18 mouse cellular contexts compared by ENCODE assay signal in the genomic region with DNA sequence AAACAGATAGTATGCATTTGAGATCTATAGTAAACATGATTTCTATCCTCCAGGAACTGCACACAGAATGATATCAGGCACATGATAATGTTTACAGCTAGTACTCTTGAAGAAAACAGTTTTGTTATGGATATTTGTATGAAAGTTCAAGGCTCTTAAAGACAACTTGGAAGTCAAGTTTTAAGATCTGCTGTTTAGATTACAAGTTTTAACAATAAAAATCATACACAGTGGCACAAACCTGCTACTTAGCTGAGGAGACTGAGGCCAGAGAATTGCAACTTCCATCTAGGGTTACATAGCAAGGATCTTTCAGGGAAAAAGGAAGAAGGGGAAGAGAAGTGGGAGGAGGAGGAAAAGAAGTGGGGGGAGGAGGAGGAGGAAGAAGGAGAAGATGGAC. TPM values are rescaled to one million over a fixed set of nuclear protein-coding genes. Genes with fewer than 3 reads are reported as not detected.
DNase-seq lines count a peak whose midpoint lies in the region; ATAC-seq lines count a peak whose summit lies in the region.
"Had no signal": no experiment of that assay in that cellular context is flagged by ENCODE, and none has a peak within 500 bp of the region (broad histone marks: within the 10 kb centered on the region; RNA-seq: fewer than 3 reads in every experiment).

No protein-coding gene starts in this region.

- H3K4me3 ChIP-seq in heart, embryonic 10.5 days: no peak overlapping the region
- H3K4me3 ChIP-seq in midbrain, embryonic 10.5 days: no peak overlapping the region
- H3K4me3 ChIP-seq in midbrain, embryonic 13.5 days (replicated peaks): no peak overlapping the region
- no peak overlapping the region for H3K4me3 ChIP-seq in liver, embryonic 12.5 days
- H3K4me3 ChIP-seq: gastrocnemius, adult 2 months; megakaryocyte, embryonic 14.5 days had no signal

- no peaks in the 10 kb centered on the region for H3K9me3 ChIP-seq in heart, embryonic 10.5 days
- H3K9me3 ChIP-seq in midbrain, embryonic 10.5 days (replicated peaks): no peaks in the 10 kb centered on the region
- no peaks in the 10 kb centered on the region for H3K9me3 ChIP-seq in midbrain, embryonic 13.5 days
- no peaks in the 10 kb centered on the region for H3K9me3 ChIP-seq in liver, embryonic 12.5 days (replicated peaks)
- H3K9me3 ChIP-seq: megakaryocyte, embryonic 14.5 days had no signal

- H3K36me3 ChIP-seq in heart, embryonic 10.5 days: no peaks in the 10 kb centered on the region
- no peaks in the 10 kb centered on the region for H3K36me3 ChIP-seq in midbrain, embryonic 10.5 days
- no peaks in the 10 kb centered on the region for H3K36me3 ChIP-seq in midbrain, embryonic 13.5 days
- no peaks in the 10 kb centered on the region for H3K36me3 ChIP-seq in liver, embryonic 12.5 days

- DNase-seq in heart, embryonic 10.5 days (ENCODE audit: low spot score): no peak
- no peak for DNase-seq in heart, postnatal 10 days
- no peak for DNase-seq in midbrain, embryonic 10.5 days (ENCODE audit: low spot score)
- DNase-seq in layer of hippocampus, postnatal 14 days (ENCODE audit: low spot score in 2 of 2): no peak
- DNase-seq: adrenal gland, postnatal 10 days; cerebellum, adult 18-20 months; gastrocnemius, adult 2 months; left cerebral cortex, postnatal 4 days; thymus, postnatal 4 days had no signal

- intact Hi-C loops in heart, postnatal 10 days (cut with DNase I): loop anchor here (5.0 to 10.0 kb wide), 2 partner anchors 1718 to 2000 kb away; partner anchors contain the start of genes Hist1h2ah, Hist1h2ak, Hist1h2bk and Hist1h2bn

- H3K4me1 ChIP-seq in heart, embryonic 10.5 days: peaks cover 7% of the 10 kb centered on the region
- peaks cover 28% of the 10 kb centered on the region for H3K4me1 ChIP-seq in midbrain, embryonic 10.5 days
- peaks cover 18% of the 10 kb centered on the region for H3K4me1 ChIP-seq in midbrain, embryonic 13.5 days (replicated peaks)
- peaks cover 59% of the 10 kb centered on the region for H3K4me1 ChIP-seq in liver, embryonic 12.5 days

- no peak overlapping the region for H3K4me2 ChIP-seq in midbrain, embryonic 13.5 days (replicated peaks)
- no peak overlapping the region for H3K4me2 ChIP-seq in liver, embryonic 12.5 days

- no peaks in the 10 kb centered on the region for H3K27me3 ChIP-seq in heart, embryonic 10.5 days (ENCODE audit: insufficient read depth, poor library complexity, severe bottlenecking)
- H3K27me3 ChIP-seq in midbrain, embryonic 10.5 days (ENCODE audit: low read depth, poor library complexity, severe bottlenecking): no peaks in the 10 kb centered on the region
- H3K27me3 ChIP-seq in midbrain, embryonic 13.5 days: no peaks in the 10 kb centered on the region
- no peaks in the 10 kb centered on the region for H3K27me3 ChIP-seq in liver, embryonic 12.5 days (replicated peaks)
- H3K27me3 ChIP-seq: megakaryocyte, embryonic 14.5 days had no signal

- peak overlapping the region; percentile 78; the same call in 1 of the 2 replicates for H3K27ac ChIP-seq in heart, embryonic 10.5 days
- peak overlapping the region; percentile 92 for H3K27ac ChIP-seq in midbrain, embryonic 10.5 days (replicated peaks)
- no peak overlapping the region for H3K27ac ChIP-seq in midbrain, embryonic 13.5 days
- peak overlapping the region; percentile 81 for H3K27ac ChIP-seq in liver, embryonic 12.5 days
- H3K27ac ChIP-seq: gastrocnemius, adult 2 months had no signal

- ATAC-seq in midbrain, embryonic 13.5 days: no peak
- ATAC-seq in liver, embryonic 12.5 days: no peak
- no peak for ATAC-seq in monocyte, adult 5-6 weeks (replicated peaks; ENCODE audit: insufficient number of reproducible peaks, low FRiP score, low TSS enrichment, poor library complexity, severe bottlenecking)
- ATAC-seq: inflammation-experienced regulatory T-cells, adult 6 months; lung, postnatal 0 days had no signal

- H3K9ac ChIP-seq in midbrain, embryonic 13.5 days (replicated peaks): no peak overlapping the region
- H3K9ac ChIP-seq in liver, embryonic 12.5 days: peak overlapping the region; percentile 63

RNA-seq across cellular contexts. Expression of gene Hist1h4b, which starts 1.8 kb away (rescaled TPM):
- 3.4 and 4.4 TPM in 2 replicates for polyA plus RNA-seq in heart, embryonic 10.5 days (2016; fragmentation: Nextera tagmentation; extraction: Ambion mirVana)
- 100 to 1,000 TPM; 130 to 151 TPM for total RNA-seq in heart, postnatal 10 days (2021)
- 4.9 and 6.9 TPM in 2 replicates for polyA plus RNA-seq in midbrain, embryonic 10.5 days (2016; fragmentation: Nextera tagmentation; extraction: Ambion mirVana)
- 4.6 and 5.2 TPM in 2 replicates for polyA plus RNA-seq in midbrain, embryonic 13.5 days (2015; fragmentation: Nextera tagmentation; extraction: Ambion mirVana)
- polyA plus RNA-seq in liver, embryonic 12.5 days (2016; fragmentation: Nextera tagmentation; extraction: Ambion mirVana): 4.5 and 5.7 TPM in 2 replicates
- 10.8 to 62.1 TPM (median 12.1 TPM) in 3 replicates for total RNA-seq in monocyte, adult 5-6 weeks (2017)
- total RNA-seq in layer of hippocampus, postnatal 14 days (2021): 10 to 100 TPM; 57.3 to 79.4 TPM

RNA-seq across cellular contexts. Expression of gene Hist1h3b, which starts 2.9 kb away (rescaled TPM):
- polyA plus RNA-seq in heart, embryonic 10.5 days (2016; fragmentation: Nextera tagmentation; extraction: Ambion mirVana): 2.6 and 3.2 TPM in 2 replicates
- 100 to 1,000 TPM; 221 to 266 TPM for total RNA-seq in heart, postnatal 10 days (2021)
- polyA plus RNA-seq in midbrain, embryonic 10.5 days (2016; fragmentation: Nextera tagmentation; extraction: Ambion mirVana): 8.1 and 11.3 TPM in 2 replicates
- 6.3 and 8.7 TPM in 2 replicates for polyA plus RNA-seq in midbrain, embryonic 13.5 days (2015; fragmentation: Nextera tagmentation; extraction: Ambion mirVana)
- 15.2 and 16.6 TPM in 2 replicates for polyA plus RNA-seq in liver, embryonic 12.5 days (2016; fragmentation: Nextera tagmentation; extraction: Ambion mirVana)
- total RNA-seq in monocyte, adult 5-6 weeks (2017): 9.7 TPM in 1 of 3 replicates, not detected in the others
- 10 to 100 TPM; 26.7 to 45.4 TPM for total RNA-seq in layer of hippocampus, postnatal 14 days (2021)

RNA-seq across cellular contexts. Expression of gene Hist1h2ab, which starts 4.1 kb away (rescaled TPM):
- 16.1 and 23.3 TPM in 2 replicates for polyA plus RNA-seq in heart, embryonic 10.5 days (2016; fragmentation: Nextera tagmentation; extraction: Ambion mirVana)
- total RNA-seq in heart, postnatal 10 days (2021): 100 to 1,000 TPM; 166 to 169 TPM
- 44.4 and 45.3 TPM in 2 replicates for polyA plus RNA-seq in midbrain, embryonic 10.5 days (2016; fragmentation: Nextera tagmentation; extraction: Ambion mirVana)
- 28.4 and 31.0 TPM in 2 replicates for polyA plus RNA-seq in midbrain, embryonic 13.5 days (2015; fragmentation: Nextera tagmentation; extraction: Ambion mirVana)
- polyA plus RNA-seq in liver, embryonic 12.5 days (2016; fragmentation: Nextera tagmentation; extraction: Ambion mirVana): 70.3 TPM in 2 replicates
- total RNA-seq in monocyte, adult 5-6 weeks (2017): 64.3 to 74.6 TPM in 2 of 3 replicates, not detected in the other
- 10 to 100 TPM; 27.5 to 46.6 TPM for total RNA-seq in layer of hippocampus, postnatal 14 days (2021)

RNA-seq across cellular contexts. Expression of gene Hist1h4a, which starts 6.0 kb away (rescaled TPM):
- polyA plus RNA-seq in heart, embryonic 10.5 days (2016; fragmentation: Nextera tagmentation; extraction: Ambion mirVana): 0.28 TPM in 1 of 2 replicates, not detected in the other
- total RNA-seq in heart, postnatal 10 days (2021): 100 to 1,000 TPM; 162 to 177 TPM
- 0.42 TPM in 1 of 2 replicates, not detected in the other for polyA plus RNA-seq in midbrain, embryonic 10.5 days (2016; fragmentation: Nextera tagmentation; extraction: Ambion mirVana)
- polyA plus RNA-seq in midbrain, embryonic 13.5 days (2015; fragmentation: Nextera tagmentation; extraction: Ambion mirVana): 0.44 and 0.57 TPM in 2 replicates
- 0.44 and 0.93 TPM in 2 replicates for polyA plus RNA-seq in liver, embryonic 12.5 days (2016; fragmentation: Nextera tagmentation; extraction: Ambion mirVana)
- 43.2 to 186 TPM (median 59.3 TPM) in 3 replicates for total RNA-seq in monocyte, adult 5-6 weeks (2017)
- 10 to 100 TPM; 51.4 to 65.1 TPM for total RNA-seq in layer of hippocampus, postnatal 14 days (2021)
- polyA plus RNA-seq: heart, embryonic 14.5 days; hindbrain, embryonic 11.5 days; neural tube, embryonic 14.5 days had no signal

RNA-seq across cellular contexts. Expression of gene Hist1h3a, which starts 7.2 kb away (rescaled TPM):
- polyA plus RNA-seq in heart, embryonic 10.5 days (2016; fragmentation: Nextera tagmentation; extraction: Ambion mirVana): 2.0 and 3.2 TPM in 2 replicates
- 100 to 1,000 TPM; 160 to 202 TPM for total RNA-seq in heart, postnatal 10 days (2021)
- 3.6 and 3.9 TPM in 2 replicates for polyA plus RNA-seq in midbrain, embryonic 10.5 days (2016; fragmentation: Nextera tagmentation; extraction: Ambion mirVana)
- 1.4 and 3.3 TPM in 2 replicates for polyA plus RNA-seq in midbrain, embryonic 13.5 days (2015; fragmentation: Nextera tagmentation; extraction: Ambion mirVana)
- 5.5 and 6.8 TPM in 2 replicates for polyA plus RNA-seq in liver, embryonic 12.5 days (2016; fragmentation: Nextera tagmentation; extraction: Ambion mirVana)
- 4.6 to 86.2 TPM (median 18.3 TPM) in 3 replicates for total RNA-seq in monocyte, adult 5-6 weeks (2017)
- total RNA-seq in layer of hippocampus, postnatal 14 days (2021): 10 to 100 TPM; 29.8 to 47.4 TPM
